Mouse (Mus musculus): ENCODE measurements around the gene Msl2.
A peak's percentile ranks its signal among the peaks of the same experiment; 100 is the strongest.

Gene Msl2

GRCm38 (mm10) chr9:101075091-101075581 lies 1.2 kb downstream of the Msl2 start:
- DNase-seq = peak in 1 of 2 experiments; percentile 26

GRCm38 (mm10) chr9:101075694-101076093 lies 1.8 kb downstream of the Msl2 start:
- no peak for DNase-seq

DNA sequence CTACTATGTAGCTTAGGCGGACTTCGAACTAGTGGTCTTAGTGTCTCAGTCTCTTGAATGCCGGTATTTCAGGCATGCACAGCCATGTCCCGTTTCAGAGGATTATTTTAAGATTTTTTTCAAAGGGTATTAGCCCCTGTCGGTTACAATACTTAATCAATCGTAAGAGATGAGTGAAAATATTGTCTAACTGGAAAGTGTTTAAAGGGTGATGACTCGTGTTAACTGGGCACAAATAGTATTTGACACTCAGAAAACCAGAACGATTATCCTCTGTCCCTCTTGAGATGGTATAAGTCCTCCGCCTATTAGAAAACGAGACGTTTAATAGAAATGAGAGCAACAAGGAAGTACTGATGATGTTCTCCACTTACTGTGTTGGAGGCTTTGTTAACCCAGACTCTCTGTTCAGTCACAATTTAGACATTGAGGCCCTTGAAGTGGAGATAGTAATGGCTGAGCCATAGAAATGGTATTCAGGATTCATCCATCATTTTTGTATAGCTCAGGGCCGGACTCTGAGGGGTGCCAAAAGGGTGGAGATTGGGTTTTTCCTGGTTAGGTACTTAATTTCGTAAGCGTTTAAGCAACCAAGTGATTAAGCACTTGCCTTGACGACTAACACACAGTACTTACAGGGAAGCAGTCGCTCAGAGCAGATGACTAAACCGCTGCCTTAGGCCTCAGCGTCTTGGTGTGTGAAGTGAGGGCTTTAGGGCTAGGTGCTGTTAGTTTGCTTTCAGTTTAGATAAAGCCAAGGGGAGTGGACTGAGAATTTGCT lies 2.4 kb downstream of the Msl2 start:
- no peak for DNase-seq

GRCm38 (mm10) chr9:101077486-101077885 lies 3.6 kb downstream of the Msl2 start:
- no peak for DNase-seq

- no peak for DNase-seq
Observed at GRCm38 (mm10) chr9:101078579-101078978, 4.7 kb downstream of the Msl2 start.

DNA sequence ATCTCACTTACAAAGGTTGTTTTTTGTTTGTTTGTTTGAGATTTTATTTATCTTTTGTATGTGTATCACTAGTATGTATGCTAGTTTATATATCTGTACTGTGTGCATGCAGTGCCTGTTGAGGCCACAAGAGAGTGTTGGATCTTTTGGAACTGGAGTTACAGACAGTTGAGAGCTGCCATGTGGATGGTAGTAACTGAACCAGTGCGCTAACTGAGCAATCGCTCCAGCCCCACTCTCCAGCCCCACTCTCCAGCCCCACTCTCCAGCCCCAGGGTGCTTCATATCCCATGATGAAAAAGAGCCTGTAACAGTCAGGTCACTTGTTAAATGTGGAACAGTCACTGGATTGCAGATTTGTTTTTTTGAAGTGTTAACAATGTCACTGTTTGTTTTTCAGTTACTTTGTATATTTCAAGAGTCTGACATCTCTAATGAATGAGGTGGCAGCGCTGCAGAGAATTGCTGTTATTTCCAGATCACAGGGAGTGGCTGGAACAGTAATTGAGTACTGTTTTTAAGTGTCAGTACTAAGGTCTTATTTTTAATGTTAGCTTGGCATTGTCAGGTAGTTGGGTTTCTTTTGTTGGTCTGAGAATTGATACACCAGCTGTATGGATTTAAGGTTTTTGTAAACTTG lies 6.3 kb downstream of the Msl2 start:
- no peak for DNase-seq

- no peak for DNase-seq
Observed at GRCm38 (mm10) chr9:101083728-101084127, 9.8 kb downstream of the Msl2 start.

- DNase-seq = no peak
Observed at GRCm38 (mm10) chr9:101095425-101095824, 21.5 kb downstream of the Msl2 start.

GRCm38 (mm10) chr9:101096461-101096860 lies 22.6 kb downstream of the Msl2 start:
- DNase-seq = no peak

DNA sequence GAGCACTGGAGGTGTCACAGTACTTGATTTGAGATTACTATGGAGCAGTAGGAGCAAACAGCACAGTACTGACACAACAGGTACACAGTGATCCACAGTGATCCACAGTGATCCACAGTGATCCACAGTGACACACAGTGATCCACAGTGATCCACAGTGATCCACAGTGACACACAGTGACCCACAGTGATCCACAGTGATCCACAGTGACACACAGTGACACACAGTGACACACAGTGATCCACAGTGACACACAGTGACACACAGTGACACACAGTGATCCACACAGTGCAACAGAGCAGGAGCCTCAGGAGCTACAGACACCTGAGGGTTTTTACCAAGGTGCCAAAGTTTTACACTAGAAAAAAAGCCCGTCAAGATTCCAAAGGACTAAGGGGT lies 23.6 kb downstream of the Msl2 start:
- no peak for DNase-seq

GRCm38 (mm10) chr9:101099445-101099844 lies 25.5 kb downstream of the Msl2 start:
- DNase-seq = no peak

GRCm38 (mm10) chr9:101100163-101100562 lies 26.3 kb downstream of the Msl2 start:
- DNase-seq = no peak

- no peak for DNase-seq
Observed at GRCm38 (mm10) chr9:101101547-101101946, 27.6 kb downstream of the Msl2 start.

GRCm38 (mm10) chr9:101102288-101102687 lies 28.4 kb downstream of the Msl2 start:
- DNase-seq = no peak

DNA sequence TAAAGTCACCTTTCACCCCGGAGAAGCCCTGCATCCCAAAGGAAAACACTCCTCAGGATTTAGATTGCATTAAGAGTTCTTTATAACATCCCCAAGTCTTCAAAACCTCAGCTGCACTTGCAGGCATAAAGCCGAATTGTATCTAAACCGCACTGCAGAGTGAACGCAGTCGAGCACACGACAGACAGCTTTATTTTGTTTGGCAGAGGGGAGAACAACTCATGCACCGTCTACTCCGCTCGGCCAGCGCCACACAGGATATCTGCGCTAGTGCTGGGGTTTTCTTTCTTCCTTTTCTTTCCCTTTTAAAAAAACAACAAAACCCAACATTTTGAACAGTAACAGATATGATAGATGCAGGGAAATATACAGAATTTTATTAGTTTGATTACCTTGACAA lies 31.0 kb downstream of the Msl2 start:
- no peak for DNase-seq

GRCm38 (mm10) chr9:101105735-101106134 lies 31.8 kb downstream of the Msl2 start:
- no peak for DNase-seq

DNA sequence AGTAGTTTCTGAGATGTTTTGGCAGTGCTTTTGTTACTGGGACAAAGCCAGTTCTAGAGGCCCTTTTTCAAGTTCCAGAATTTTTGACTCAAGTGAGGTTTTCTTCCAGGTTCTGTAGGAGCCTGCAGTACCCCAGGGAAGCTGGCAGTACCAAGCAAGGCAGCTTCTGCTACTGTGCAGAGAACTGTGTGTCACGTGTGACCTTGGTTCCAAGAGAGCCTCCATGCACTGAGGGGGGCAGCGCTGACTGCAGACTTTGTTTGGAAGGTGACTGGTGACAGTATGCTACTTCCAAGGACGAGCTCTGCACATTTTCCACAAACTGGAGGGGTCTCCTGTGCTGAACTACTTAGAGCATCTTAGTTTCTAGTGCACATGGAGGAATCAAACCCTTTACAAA lies 33.5 kb downstream of the Msl2 start:
- peak; percentile 32 to 35 for DNase-seq

- DNase-seq = no peak
Observed at GRCm38 (mm10) chr9:101110013-101110412, 36.1 kb downstream of the Msl2 start.

DNA sequence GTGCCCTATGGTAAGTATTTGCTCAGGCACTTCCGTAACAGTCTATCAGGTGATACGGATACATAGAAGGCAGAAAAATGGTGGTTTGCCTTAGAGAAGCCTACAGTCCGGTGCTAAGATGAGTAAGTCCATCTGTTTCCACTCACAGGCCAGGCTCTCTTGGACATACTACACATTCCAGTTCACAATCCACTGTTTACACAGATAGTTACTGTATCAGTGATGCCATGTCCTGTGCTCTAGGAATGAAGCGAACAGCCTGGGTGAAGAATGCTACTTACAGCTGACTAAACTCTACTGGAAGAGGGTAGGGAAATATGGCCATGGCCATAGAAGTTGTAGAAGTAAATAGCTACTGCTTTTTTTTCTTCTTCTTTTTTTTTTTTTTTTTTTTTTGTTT lies 39.4 kb downstream of the Msl2 start:
- DNase-seq = no peak

DNA sequence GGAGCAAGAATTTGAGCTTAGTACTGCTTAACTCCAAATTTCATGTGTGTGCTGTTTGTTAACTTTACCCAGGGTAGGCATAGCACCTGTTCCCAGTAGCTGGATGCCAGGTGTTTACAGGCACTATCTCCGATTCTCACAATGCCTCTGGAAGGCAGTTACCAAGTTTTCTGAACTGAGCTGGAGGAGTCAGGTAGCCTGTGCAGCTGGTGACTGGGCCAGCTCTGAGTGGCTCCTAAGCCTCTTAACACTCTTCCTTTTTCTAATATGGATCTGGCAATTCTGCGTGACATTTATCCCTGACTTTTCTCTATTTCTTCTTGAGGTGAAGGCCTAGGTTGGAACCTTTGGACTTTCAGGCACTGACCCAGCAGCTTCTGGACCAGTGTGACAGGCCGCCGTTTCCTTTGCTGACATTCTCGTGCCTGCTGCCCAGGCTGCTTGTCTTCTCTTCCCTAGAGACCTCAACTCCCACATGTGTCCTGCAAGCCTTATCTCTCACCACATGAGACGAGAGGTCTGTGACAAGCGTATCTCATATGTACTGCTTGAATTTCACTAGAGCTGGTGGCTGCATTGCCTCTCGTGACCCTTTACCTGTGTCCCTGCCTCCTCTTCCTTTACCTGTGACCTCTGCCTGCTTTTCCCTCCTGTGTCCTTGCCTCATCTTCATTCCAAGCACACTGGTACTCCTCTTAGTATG lies 40.4 kb downstream of the Msl2 start:
- DNase-seq = no peak

- no peak for DNase-seq
Observed at GRCm38 (mm10) chr9:101143635-101144034, 69.7 kb downstream of the Msl2 start.

DNA sequence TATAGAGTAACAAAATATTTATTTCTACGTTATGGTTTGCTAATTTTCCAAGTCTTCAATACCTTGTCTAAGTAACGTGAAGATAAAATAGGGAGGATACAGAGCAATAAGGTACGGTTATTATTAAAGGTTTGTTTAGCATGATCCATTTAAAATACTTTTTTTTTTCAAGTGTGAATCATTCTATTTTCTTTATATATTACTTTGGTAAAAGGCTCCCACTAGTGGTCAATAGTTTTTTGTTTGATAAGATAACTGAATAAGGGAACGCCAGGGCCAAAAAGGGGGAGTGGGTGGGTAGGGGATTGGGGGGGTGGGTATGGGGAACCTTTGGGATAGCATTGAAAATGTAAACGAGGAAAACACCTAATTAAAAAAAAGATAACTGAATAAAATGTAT lies 79.0 kb downstream of the Msl2 start:
- no peak for DNase-seq
